Mouse (Mus musculus): ENCODE measurements at regions not wholly inside any gene's neighbourhood (a gene's known extent, or its start where the extent isn't known, plus 50 kb on each side); places are given as distances from the start of the nearest gene placed in this dataset.
A peak's percentile ranks its signal among the peaks of the same experiment; 100 is the strongest.

GRCm38 (mm10) chr12:9091951-9092350 is 62.2 kb downstream of the Ttc32 start:
- DNase-seq: no peak

- no peak for DNase-seq
Observed at GRCm38 (mm10) chr12:9095061-9095460, 65.3 kb downstream of the Ttc32 start.

GRCm38 (mm10) chr12:9106416-9106815 is 76.6 kb downstream of the Ttc32 start:
- DNase-seq: no peak

- no peak for DNase-seq
Observed at GRCm38 (mm10) chr12:9109806-9110205, 80.0 kb downstream of the Ttc32 start.

GRCm38 (mm10) chr12:9112161-9112674 is 82.4 kb downstream of the Ttc32 start:
- DNase-seq: no peak

- DNase-seq: peak; percentile 11 to 67
Observed at GRCm38 (mm10) chr12:9113652-9114051, 83.9 kb downstream of the Ttc32 start.

GRCm38 (mm10) chr12:9114061-9114460 is 84.3 kb downstream of the Ttc32 start:
- DNase-seq: no peak

GRCm38 (mm10) chr12:9118576-9118975 is 88.8 kb downstream of the Ttc32 start:
- no peak for DNase-seq

GRCm38 (mm10) chr12:9127931-9128550 is 98.2 kb downstream of the Ttc32 start:
- no peak for DNase-seq

- DNase-seq: no peak
Observed at GRCm38 (mm10) chr12:9128581-9129275, 98.9 kb downstream of the Ttc32 start.

GRCm38 (mm10) chr12:9132621-9133020 is 102.8 kb downstream of the Ttc32 start:
- no peak for DNase-seq

GRCm38 (mm10) chr12:9133890-9134870 is 104.4 kb downstream of the Ttc32 start:
- DNase-seq: no peak

- DNase-seq: no peak
Observed at GRCm38 (mm10) chr12:9151001-9151400, 121.2 kb downstream of the Ttc32 start.

GRCm38 (mm10) chr12:9151426-9151825 is 121.6 kb downstream of the Ttc32 start:
- no peak for DNase-seq

- DNase-seq: no peak
Observed at GRCm38 (mm10) chr12:9154491-9154890, 124.7 kb downstream of the Ttc32 start.

- no peak for DNase-seq
Observed at GRCm38 (mm10) chr12:9156794-9157193, 127.0 kb downstream of the Ttc32 start.

GRCm38 (mm10) chr12:9158751-9159150 is 129.0 kb downstream of the Ttc32 start:
- DNase-seq: no peak

- peak; percentile 55 to 77 for DNase-seq
Observed at GRCm38 (mm10) chr12:9165367-9165940, 135.7 kb downstream of the Ttc32 start.

GRCm38 (mm10) chr12:9166218-9166908 is 136.6 kb downstream of the Ttc32 start:
- peak; percentile 54 to 63 for DNase-seq

GRCm38 (mm10) chr12:9169008-9169407 is 139.2 kb downstream of the Ttc32 start:
- DNase-seq: no peak

- DNase-seq: no peak
Observed at GRCm38 (mm10) chr12:9173680-9174079, 143.9 kb downstream of the Ttc32 start.

GRCm38 (mm10) chr12:9174327-9174726 is 144.5 kb downstream of the Ttc32 start:
- no peak for DNase-seq
